Mouse (Mus musculus) spleen, adult 2 months (tissue): ENCODE results near the gene Ly6g6e.

Source experiments
- CTCF ChIP-seq: fragments of 200-500 bp; IDR thresholded peaks from 2 replicates; pipeline ENCODE4 v1.5.1; 2011; ENCODE audit warnings: mild to moderate bottlenecking, inconsistent platforms; ENCODE audit not compliant: insufficient read depth, insufficient read length, insufficient replicate concordance; ENCODE audit errors: extremely low read depth
- POLR2A ChIP-seq: fragments of 200-500 bp; IDR thresholded peaks from 2 replicates; pipeline ENCODE4 v1.6.1; 2011; ENCODE audit warnings: low read depth, low read length, inconsistent platforms

- no peak for TF ChIP-seq CTCF
- no peak for TF ChIP-seq POLR2A
Measured at GRCm38 (mm10) chr17:35064378-35064877, 12.3 kb upstream of the Ly6g6e start.
